Mouse (Mus musculus): ENCODE measurements around the gene Anxa8.

The Anxa8 gene

GRCm38 (mm10) chr14:34102601-34103000, 16.8 kb downstream of the Anxa8 start, which contains the start of gene A630023A22Rik:
Gene A630023A22Rik, minus strand, starts transcription at chr14:34102754.
- TF ChIP-seq GATA4 (IDR thresholded peaks at IDR 0.05; ENCODE audit: insufficient replicate concordance, low read length): no peak

DNA sequence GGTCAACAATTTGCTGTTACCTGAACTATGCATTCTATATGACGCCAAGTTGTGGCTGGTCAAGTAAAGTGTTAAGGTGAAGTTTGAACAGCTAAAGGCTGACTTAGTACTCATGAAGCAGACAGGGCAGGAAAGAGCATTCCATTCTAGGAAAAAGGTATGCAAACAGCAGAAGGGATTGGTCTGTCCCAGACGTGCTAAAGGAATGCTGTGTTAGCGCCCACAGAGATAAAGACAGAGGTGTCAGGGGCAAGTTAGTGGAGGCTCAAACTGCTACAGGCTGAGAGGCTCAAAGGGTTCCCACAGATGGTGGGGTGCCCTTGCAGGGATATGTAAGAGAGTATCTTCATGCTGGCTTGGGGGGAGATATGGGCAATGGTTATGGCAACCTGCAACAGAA, 18.1 kb downstream of the Anxa8 start:
- TF ChIP-seq GATA4 (IDR thresholded peaks at IDR 0.05; ENCODE audit: insufficient replicate concordance, low read length): no peak

- TF ChIP-seq GATA4 (IDR thresholded peaks at IDR 0.05; ENCODE audit: insufficient replicate concordance, low read length): no peak
Observed at GRCm38 (mm10) chr14:34104892-34105291, 19.1 kb downstream of the Anxa8 start.

- no peak for TF ChIP-seq GATA4 (IDR thresholded peaks at IDR 0.05; ENCODE audit: insufficient replicate concordance, low read length)
Observed at GRCm38 (mm10) chr14:34106389-34107062, 20.7 kb downstream of the Anxa8 start.

- TF ChIP-seq GATA4 (IDR thresholded peaks at IDR 0.05; ENCODE audit: insufficient replicate concordance, low read length): no peak
Observed at GRCm38 (mm10) chr14:34107594-34107993, 21.8 kb downstream of the Anxa8 start.

DNA sequence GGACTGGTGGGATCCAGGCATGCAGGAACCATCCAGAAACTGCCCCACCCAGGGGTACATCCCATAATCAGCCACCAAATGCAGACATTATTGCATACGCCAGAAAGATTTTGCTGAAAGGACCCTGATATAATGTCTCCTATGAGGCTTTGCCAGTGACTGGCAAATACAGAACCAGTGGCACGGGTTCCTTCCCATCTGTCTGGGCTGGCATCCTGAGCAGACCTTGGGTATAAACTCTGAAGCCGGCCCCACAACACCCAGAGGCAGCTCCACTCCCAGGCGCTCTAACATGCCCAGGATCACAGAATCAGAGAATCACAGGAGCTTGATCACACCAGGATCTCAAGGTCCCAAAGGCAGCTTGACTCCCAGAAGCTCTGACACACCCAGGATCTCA, 28.5 kb downstream of the Anxa8 start:
- TF ChIP-seq GATA4 (IDR thresholded peaks at IDR 0.05; ENCODE audit: insufficient replicate concordance, low read length): no peak

- TF ChIP-seq GATA4 (IDR thresholded peaks at IDR 0.05; ENCODE audit: insufficient replicate concordance, low read length): no peak
Observed at GRCm38 (mm10) chr14:34119046-34119723, 33.4 kb downstream of the Anxa8 start.

DNA sequence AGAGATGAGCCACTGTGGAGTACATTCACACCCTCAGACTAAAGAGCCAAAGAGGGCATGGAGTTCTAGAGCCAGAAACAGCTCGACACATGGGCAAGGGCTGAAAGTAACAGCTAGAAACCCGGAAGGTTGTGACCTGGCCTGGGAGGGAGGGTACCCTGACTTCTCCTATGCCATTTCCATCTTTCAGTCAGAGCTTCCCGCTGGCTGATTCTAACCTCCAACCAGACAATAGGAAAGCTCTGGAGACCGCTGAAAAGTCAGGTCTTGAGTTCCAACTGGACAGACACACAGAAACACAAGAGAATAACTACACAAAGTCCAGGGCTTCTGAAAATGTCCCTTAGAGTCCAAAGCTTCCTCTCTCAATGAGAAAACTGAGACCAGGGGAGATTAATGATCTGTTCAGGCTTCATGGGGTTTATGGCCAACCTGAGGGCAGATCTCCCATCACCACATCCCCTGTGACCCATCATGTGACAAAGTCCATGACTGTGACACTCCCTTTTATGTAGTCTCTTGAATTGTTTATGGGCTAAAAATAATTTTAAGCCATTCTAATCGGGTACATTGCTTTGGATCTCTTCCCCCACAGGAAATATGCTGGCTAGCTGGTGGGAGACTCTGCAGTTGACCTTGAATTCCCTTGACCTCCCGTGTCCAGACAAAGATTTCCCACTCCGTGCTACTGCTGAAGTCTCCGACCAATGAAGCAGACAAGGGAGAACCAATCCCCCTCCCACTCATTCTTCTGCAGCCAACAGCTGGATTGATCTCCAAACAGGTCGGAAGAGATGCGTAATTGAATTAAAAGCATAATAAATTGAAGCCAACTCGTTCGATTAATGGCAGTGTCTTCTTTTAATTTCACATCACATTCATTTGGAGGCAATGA, 34.5 kb downstream of the Anxa8 start:
- no peak for TF ChIP-seq GATA4 (IDR thresholded peaks at IDR 0.05; ENCODE audit: insufficient replicate concordance, low read length)

GRCm38 (mm10) chr14:34120923-34121351, 35.2 kb downstream of the Anxa8 start:
- no peak for TF ChIP-seq GATA4 (IDR thresholded peaks at IDR 0.05; ENCODE audit: insufficient replicate concordance, low read length)

DNA sequence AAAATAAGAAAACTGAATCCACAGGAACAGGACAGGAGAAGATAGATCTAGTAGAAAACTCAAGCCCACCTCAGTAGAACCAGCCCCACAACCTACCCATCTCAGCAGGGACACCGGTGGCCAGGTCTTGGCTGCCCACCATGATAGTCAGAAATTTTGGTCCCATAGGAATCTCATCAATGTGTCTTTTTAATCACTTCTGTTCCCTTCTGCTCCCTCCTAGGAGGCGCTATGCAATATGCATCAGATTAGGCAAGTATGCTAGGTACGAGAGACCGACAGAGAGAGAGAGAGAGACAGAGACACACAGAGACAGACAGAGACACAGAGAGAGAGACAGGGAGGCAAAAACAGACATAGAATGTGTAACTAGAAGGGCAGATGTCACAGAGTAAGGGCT, 35.9 kb downstream of the Anxa8 start:
- TF ChIP-seq GATA4 (IDR thresholded peaks at IDR 0.05; ENCODE audit: insufficient replicate concordance, low read length): no peak

GRCm38 (mm10) chr14:34131216-34131615, 45.4 kb downstream of the Anxa8 start:
- no peak for TF ChIP-seq GATA4 (IDR thresholded peaks at IDR 0.05; ENCODE audit: insufficient replicate concordance, low read length)

- TF ChIP-seq GATA4 (IDR thresholded peaks at IDR 0.05; ENCODE audit: insufficient replicate concordance, low read length): no peak
Observed at GRCm38 (mm10) chr14:34135391-34135790, 49.6 kb downstream of the Anxa8 start.

- no peak for TF ChIP-seq GATA4 (IDR thresholded peaks at IDR 0.05; ENCODE audit: insufficient replicate concordance, low read length)
Observed at GRCm38 (mm10) chr14:34139671-34140664, 54.2 kb downstream of the Anxa8 start.

- no peak for TF ChIP-seq GATA4 (IDR thresholded peaks at IDR 0.05; ENCODE audit: insufficient replicate concordance, low read length)
Observed at GRCm38 (mm10) chr14:34142316-34142715, 56.5 kb downstream of the Anxa8 start.

Data from liver, adult (tissue).